Mouse (Mus musculus) gastrocnemius, postnatal 36 days (tissue): ENCODE data around the gene Xkr8. TPM values are rescaled to one million over a fixed set of nuclear protein-coding genes. Genes with fewer than 3 reads are reported as not detected.
A peak's percentile ranks its signal among the peaks of the same experiment; 100 is the strongest.
"Not testable (repeated sequence)": the region's sequence is repeated elsewhere in the genome, so short reads cannot be mapped to it uniquely, and the experiment has no call there.

Experiments used
- DNase-seq, 2 experiments: peaks; one replicate each; pipeline ENCODE4 v3.0.0; 2022
- intact Hi-C: fragments of 180-260 bp; cut with DNase I; formaldehyde crosslinking; loops from one replicate; pipeline ENCODE4 v1.15.1; 2025
- long read RNA-seq, 2 experiments: library from polyadenylated mRNA; stranded (forward); transcript quantifications; one replicate each; pipeline ENCODE4 v2.0.0; 2021
- total RNA-seq, 2 experiments: library from RNA; stranded (reverse); gene quantifications; 2 replicates each; pipeline ENCODE4 v1.2.3; 2021

Gene Xkr8
- under 1 TPM; 0.51 to 0.74 TPM for total RNA-seq
- long read RNA-seq, experiment 1, result 0 reads
- long read RNA-seq, experiment 2, full-length matches to known transcripts, result 1 of 1 reads
- long read RNA-seq, experiment 2, partial matches to known transcripts, result 0 of 1 reads
- long read RNA-seq, experiment 2, other reads (novel, unspliced or antisense), result 0 of 1 reads

DNA sequence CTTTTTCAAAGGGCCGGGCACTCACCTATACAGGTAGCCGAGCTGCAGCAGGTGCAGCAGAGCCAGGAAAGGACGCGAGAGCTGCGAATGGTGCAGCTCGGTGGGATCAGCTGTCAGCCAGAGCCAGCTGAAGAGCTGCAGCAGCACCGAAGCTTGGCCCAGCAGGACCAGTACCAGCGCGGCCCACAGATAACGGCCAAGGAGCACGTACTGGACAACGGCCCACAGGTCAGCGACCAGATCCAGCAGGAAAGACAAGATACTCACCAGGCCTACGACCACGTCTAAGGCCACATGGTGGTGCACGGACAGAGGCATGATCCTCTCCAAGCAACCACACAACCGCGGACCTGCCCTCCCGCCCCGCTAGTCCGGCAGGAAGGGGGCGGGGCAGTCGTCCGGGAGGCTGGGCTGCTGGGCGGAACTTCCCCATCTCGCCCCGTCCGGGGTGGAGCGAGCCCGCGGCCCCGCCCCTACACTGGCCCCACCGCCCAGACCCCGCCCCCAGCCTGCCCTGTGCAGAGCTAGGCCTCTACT lies at the start of gene Xkr8:
Xkr8 (minus strand) TSS at position 399 of the 537 bp plus-strand sequence.
- intact Hi-C loops, result no loop called here

DNA sequence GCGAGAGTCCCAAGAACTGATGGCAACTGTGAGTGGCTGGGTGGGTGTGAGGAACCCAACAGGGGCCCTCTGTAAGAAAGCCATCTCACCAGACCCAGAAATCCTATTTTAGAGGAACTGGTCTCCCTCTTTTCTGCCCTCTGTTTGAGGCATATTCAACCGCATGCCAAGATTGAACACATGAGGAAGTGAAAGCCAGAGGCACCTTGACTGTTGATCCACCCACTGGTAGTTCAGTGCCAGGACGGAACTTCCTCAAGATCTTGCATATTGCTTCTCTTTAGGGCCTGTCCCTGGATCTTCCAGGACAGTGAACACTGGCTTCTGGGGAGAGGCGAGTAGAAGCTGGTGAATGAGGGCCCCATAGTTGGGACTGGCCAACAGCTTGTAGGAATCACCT lies 47.9 kb upstream of the Xkr8 start:
- intact Hi-C loops, result no loop called here
- DNase-seq, result no peak

More for the DNA sequence above, at the start of gene Xkr8:
- peak; percentile 82 to 92 for DNase-seq

GRCm38 (mm10) chr4:132778562-132779201 lies 46.3 kb upstream of the Xkr8 start:
- DNase-seq, result no peak
- intact Hi-C loops, result no loop called here

DNA sequence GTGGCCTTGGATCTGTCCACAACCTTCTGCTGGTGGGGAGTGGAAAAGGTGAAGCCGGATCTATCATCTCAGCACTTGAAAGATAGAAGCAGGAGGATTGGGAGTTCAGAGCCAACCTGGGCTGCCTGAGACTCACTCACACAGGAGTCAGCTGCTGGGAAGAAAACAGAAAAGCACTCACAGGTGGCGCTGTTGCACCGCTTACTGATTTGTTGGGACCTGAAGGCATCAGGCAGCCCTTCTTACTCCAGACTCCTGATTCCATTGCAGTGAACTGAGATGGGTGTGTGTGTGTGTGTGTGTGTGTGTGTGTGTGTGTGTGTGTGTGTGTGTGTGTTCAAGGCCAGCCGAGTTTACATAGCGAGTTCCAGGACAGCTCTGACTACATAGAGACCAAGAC lies 44.4 kb upstream of the Xkr8 start:
- intact Hi-C loops, result loop anchor here (2.0 kb wide), 1 partner anchor 154 kb away; no protein-coding TSS in a partner anchor
- DNase-seq, result peak; percentile 48 to 58

- intact Hi-C loops, result no loop called here
- DNase-seq, result no peak
Measured at GRCm38 (mm10) chr4:132774905-132775304, 42.6 kb upstream of the Xkr8 start.

- intact Hi-C loops, result no loop called here
- no peak for DNase-seq
Measured at GRCm38 (mm10) chr4:132771776-132772175, 39.4 kb upstream of the Xkr8 start.

DNA sequence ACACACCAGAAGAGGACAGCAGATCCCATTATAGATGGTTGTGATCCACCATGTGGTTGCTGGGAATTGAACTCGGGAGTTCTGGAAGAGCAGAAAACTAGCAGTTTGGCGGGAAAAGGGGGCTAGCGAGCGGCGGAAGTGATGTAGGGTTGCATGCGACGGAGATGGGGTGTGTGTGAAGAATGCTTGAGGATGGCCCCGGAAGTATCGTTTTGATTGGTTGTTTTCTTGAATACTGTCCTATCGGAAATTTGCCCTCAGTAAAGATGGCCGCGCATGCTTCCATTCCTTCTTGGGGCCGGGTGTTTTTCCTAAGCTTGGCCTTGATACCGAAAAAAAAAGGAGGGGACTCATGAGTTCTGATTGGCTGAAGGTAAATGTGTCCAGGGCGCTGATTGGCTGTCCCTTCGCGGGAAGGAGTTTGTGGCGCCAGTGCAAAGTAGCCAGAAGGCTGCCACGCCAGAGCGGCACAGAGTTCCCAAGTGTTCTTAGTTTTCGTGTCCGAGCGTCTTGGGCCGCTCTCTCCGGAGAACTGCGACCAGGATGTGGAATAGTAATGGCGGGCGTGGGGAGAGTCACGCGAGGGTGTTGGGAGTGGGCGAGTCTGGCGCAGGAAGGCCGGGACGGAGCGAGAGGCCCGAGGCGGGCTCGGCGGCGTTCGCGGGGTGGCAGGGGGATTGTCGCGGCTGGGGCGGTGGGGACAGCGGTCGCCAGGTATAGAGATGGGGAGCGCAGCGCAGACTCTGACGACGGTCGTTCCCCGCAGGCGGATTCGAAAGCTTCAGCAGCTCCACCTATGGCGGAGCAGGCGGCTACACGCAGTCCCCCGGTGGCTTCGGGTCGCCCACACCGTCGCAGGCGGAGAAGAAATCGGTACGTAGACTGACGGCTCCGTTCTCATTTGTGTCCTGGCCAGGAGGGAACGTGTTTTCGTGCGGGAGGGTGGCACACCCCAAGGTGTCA lies 35.8 kb upstream of the Xkr8 start, which contains the start of gene Rpa2:
Rpa2 (plus strand) TSS at position 419 of the 963 bp plus-strand sequence.
- intact Hi-C loops, result loop anchor here (5.0 kb wide), 1 partner anchor 74 kb away; the partner anchor contains the start of gene Ppp1r8
- peak; percentile 96 to 99 for DNase-seq

DNA sequence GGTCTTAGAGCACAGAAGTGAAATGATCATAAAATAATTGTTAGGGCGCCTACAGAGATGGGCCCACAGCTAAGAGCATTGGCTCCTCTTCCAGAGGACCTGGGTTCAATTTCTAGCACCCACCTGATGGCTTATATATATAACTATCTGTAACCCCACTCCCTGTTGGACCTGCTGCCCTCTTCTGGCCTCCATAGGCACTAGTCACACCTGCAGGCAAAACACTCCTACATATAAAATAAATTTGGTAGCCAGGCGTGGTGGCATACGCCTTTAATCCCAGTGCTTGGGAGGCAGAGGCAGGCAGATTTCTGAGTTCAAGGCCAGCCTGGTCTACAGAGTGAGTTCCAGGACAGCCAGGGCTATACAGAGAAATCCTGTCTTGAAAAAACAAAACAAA lies 30.8 kb upstream of the Xkr8 start:
- DNase-seq, intact Hi-C loops: not testable (repeated sequence)

GRCm38 (mm10) chr4:132762602-132763001 lies 30.3 kb upstream of the Xkr8 start:
- no peak for DNase-seq
- intact Hi-C loops, result no loop called here

- intact Hi-C loops, result no loop called here
- no peak for DNase-seq
Measured at GRCm38 (mm10) chr4:132760296-132760695, 27.9 kb upstream of the Xkr8 start.

DNA sequence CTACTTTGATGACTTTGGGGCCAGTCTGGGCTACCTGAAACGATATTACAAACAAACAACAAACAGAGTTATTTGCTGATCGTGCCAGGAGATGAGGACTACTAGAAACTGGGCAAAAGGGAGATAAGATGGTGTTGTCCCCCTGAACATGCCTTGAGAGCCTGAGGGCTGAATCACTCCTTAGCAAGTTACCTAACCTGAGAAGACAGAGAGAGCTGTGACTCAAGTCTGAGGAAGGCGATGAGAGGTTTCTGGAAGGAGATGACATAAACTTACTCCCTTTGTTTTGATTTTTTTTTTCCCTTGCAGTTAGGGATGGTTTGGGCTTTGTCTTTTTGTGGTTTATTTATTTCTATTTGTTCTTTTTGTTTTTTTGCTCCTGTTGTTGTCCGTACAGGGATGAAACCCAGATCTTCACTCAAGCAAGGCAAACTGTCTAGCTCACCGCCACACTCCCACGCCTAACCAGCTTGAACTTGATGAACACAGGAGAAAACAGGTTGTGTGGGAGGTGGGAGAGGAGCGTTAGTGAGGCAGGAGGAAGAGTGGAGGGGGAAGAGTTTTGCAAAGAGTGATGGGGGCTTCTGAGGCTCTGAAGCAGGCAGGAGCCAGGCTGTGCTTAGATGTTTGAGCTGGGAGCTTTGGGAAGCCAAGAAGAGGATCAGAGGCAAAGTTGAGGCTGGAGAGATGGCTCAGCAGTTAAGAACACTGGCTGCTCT lies 25.4 kb upstream of the Xkr8 start:
- intact Hi-C loops, result no loop called here
- no peak for DNase-seq

DNA sequence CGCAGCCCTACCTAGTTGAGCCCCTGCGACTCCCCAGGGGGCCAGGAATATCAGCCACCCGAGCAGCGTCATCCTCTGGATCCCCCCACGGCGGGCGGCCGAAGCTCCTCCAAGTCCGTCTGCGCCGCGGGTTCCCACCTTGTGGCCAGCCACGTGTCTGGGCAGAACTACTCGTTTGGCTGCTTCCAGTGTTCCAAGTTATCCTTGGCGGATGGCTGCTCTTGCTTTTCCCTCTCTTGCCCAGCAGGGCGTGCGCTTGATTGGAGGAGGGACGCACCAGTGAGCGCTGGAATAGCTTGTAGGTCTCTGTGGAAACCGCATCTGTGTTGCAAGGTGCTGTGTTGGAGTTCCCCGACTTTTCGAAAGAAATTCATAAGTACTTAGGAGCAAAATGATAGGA lies 24.6 kb upstream of the Xkr8 start, which contains the start of gene Smpdl3b:
Smpdl3b (minus strand) TSS at position 279 of the 400 bp plus-strand sequence.
- intact Hi-C loops, result no loop called here
- peak; percentile 58 to 69 for DNase-seq

- DNase-seq, result no peak
- intact Hi-C loops, result no loop called here
Measured at GRCm38 (mm10) chr4:132752992-132753391, 20.6 kb upstream of the Xkr8 start.

DNA sequence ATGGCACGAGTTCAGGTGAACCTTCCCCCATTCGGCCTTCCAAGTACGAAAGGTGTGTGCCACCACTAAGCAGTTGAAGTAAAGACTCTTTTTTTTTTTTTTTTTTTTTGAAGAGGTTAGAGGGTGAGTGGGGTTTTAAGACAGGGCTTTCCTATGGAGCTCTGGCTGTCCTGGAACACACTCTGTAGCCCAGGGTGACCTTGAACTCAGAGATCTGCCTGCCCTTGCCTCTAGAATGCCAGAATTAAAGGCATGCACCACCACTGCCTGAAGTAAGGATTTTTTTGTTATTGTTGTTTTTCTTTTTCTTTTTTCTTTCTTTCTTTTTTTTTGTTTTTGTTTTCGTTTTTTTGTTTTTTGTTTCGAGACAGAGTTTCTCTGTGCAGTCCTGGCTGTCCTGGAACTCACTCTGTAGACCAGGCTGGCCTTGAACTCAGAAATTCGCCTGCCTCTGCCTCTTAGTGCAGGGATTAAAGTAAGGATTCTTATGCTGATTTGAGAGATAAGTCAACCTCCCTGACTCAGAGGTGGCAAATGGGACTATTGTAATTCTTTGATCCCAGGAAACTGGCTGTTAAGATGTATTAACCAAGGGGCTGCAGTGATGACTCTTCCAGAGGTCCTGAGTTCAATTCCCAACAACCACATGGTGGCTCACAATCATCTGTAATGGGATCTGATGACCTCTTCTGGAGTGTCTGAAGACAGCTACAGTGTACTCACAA lies 17.1 kb upstream of the Xkr8 start:
- no peak for DNase-seq
- intact Hi-C loops, result no loop called here

GRCm38 (mm10) chr4:132748778-132749177 lies 16.4 kb upstream of the Xkr8 start:
- DNase-seq, result no peak
- intact Hi-C loops, result no loop called here

DNA sequence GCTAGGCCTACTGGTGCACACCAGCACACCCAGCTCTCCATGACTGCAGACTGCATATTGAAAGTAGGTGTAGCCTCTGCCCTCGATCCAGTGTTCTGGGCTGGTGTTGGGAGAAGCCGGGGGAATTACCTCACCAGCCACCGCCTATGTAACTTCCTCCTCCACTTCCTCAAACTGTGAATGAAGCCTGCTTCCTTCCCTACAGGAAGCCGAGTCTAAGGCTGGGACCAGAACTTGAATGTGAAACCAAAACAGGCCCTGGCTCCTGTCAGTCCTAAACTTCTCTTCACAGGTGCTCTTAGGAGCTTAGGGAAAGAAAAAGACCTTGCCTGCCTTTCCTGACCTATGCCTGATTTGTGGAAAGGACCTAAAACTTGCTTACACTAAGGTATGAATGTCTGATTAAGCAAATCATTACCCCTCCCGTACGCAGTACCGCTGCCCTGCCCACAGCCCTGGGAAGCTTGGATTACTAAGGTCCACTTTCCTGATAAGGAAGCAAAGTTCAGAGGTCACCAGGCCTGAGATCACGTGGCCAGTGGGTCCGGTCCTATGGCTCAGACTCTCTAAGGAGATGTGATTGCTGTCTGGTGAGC lies 15.4 kb upstream of the Xkr8 start:
- no peak for DNase-seq
- intact Hi-C loops, result no loop called here

GRCm38 (mm10) chr4:132746911-132747517 lies 14.7 kb upstream of the Xkr8 start:
- intact Hi-C loops, result no loop called here
- DNase-seq, result no peak
